Mouse (Mus musculus): ENCODE results near the gene Gm38431.

DNA sequence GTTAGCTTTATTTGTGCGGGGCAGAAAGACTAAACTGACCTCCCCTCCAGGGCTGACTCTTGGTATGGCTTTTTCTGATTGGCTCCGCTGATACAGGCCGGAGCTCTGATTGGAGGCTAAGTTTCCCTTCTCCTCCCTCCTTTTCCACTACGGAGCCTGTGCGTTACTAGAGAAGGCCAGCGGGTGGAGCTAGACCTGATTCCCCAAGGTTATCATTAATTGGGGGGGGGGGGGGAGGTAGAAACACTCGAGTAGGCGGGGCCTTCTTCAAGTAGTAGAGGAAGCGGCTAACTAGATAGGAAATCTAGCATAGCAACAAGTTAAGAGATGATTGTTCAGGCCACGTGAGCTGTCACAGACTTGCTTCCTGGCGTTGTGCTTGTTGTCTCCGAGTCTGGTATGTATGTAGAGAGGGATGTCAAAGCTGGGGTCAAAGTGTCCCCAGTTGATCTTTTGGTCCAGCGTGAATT, 61.0 kb downstream of the Gm38431 start:
- no peak for TF ChIP-seq CTCF (IDR thresholded peaks at IDR 0.05; ENCODE audit: low read depth, low read length)
- no peak for TF ChIP-seq TAL1 (conservative IDR thresholded peaks at IDR 0.05; ENCODE audit: low read depth, low read length)
- no peak for TF ChIP-seq GATA1 (IDR thresholded peaks at IDR 0.05; ENCODE audit: borderline replicate concordance, low read length)
